Mouse (Mus musculus): ENCODE results near the gene Trem2. TPM values are rescaled to one million over a fixed set of nuclear protein-coding genes. Genes with fewer than 3 reads are reported as not detected.
"Not testable (repeated sequence)": the region's sequence is repeated elsewhere in the genome, so short reads cannot be mapped to it uniquely, and the experiment has no call there.

Gene Trem2
- polyA plus RNA-seq, 2 experiments from 2014 or later: not detected

DNA sequence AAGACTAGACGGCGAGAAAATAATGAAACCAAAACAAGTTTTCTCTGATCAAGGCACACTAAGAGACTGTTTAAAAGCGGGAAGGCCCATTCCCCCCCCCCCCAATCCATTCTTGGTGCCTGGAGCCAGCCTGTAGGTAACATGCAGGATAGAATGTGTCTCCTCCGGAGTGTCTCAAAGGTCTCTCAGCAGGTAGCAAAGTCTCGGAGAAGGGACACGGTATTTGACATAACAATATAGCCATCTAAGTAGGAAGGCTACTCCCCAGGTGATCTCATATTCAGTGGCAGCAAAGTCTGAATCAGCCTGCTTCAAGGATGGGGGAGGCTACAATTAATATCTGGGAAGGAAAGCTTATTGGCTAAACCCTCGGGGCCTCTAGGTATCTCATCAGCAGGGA, 6.8 kb downstream of the Trem2 start:
- ATAC-seq: not testable (repeated sequence)

DNA sequence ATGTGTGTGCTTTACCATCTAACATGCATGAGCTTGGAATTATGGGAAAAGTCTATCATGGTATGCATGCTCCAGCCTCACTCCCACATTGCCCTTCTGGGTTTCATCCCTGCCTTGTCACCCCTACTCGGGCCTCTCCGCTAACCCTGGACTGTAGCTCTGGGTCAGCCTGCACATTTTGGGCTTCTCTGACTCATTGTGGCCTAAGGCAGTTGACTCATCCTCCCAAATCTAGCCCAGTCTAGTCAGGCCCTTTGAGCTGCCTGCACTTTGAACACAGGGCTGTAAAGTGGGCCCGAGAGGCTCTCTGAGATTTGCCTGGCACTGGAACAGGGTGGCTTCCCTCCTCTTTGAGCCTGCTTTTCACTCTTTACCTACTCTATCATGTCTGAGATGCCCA, 9.6 kb downstream of the Trem2 start:
- no peak for ATAC-seq

DNA sequence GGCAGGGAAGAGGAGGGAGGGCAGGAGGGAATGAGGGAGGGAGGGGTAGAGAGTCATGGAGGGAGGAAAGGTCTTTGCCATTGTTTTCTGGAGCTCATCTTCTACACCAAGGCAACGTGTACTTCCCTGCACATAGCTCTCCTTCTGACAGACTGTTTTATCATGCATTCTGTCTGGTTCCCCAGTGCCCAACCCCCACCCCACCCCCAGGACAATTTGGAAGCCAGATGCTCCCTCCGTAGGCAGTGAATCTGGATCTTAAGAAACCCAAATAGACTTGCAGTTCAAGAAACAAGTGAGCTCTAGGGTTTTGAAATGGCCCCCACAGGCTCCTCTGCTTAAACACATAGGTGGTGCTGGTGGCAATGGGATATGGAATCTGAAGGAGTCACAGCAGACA, 11.7 kb downstream of the Trem2 start:
- ATAC-seq: no peak

DNA sequence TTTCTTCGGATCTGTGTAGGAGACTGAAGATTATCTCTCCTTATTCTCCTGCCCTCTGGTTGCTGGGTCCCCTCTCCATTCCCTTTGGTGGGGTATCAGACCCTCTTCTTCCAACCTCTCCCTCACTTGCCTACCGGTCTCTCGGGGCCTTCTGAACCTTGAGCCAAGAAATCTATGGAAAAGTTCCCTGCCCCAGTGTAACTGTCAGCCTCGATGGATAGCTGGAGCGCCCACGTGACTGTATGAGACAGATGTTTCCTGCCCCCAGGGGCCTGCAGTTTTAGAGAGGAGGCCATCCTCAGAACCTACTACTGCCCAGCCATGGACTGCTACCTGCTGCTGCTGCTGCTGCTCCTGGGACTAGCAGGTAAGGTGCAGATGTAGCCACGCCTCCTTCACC, 13.4 kb downstream of the Trem2 start, which contains the start of gene Treml1:
TSS of gene Treml1 (plus strand) at position 301 of the 400 bp plus-strand sequence.
- no peak for ATAC-seq

DNA sequence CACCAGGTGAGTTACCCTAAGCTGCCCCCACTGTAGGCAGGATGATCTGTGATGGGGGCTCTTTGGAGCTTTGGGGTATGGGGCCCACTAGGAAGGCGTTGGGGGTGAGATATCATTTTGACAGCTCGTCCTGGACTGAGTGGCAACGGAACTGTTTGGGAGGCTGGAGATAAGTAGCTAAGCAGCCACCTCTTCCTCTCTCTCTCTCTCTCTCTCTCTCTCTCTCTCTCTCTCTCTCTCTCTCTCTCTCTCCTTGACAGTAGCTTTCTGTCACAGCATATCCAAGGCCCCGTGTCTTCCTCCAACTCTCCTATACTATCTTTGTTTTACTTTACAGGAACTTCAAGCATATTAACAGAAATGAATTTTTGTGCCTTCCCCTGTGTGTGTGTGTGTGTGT, 14.3 kb downstream of the Trem2 start:
- no peak for ATAC-seq

DNA sequence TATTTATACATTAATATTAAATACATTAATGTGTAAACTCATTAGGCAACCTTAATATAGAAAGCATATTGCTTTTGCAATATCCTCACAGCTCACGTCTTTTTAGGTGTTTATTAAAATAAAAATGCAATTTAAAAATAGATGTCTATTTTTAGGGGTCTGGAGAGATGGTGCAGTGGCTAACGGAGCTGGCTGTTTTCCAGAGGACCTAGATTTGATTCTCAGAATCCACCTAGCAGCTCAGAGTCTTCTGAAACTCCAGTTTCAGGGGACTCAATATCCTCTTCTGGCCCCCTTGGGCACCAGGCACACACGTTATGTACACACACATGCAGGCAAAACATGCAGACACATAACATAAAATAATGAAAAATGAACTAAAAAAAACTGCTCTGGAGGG, 16.1 kb downstream of the Trem2 start:
- no peak for ATAC-seq

DNA sequence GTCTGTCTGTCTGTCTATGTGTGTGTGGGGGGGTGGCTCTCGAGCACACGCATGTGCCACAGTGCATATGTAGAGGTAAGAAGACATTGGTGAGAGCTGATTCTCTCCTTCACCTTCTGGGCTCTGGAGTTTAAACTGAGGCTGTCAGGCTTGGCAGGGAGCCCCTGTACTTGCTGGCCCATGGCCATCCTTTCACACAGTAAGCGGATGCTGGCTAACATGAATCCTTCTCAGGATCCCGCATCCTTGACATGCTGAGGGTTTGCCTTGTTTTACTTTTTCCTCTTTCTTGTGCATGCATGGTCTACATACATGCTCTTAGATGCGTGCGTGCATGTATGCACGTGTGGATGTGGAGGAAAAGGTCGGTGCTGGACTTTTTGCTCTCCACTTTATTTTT, 16.8 kb downstream of the Trem2 start:
- ATAC-seq: no peak

DNA sequence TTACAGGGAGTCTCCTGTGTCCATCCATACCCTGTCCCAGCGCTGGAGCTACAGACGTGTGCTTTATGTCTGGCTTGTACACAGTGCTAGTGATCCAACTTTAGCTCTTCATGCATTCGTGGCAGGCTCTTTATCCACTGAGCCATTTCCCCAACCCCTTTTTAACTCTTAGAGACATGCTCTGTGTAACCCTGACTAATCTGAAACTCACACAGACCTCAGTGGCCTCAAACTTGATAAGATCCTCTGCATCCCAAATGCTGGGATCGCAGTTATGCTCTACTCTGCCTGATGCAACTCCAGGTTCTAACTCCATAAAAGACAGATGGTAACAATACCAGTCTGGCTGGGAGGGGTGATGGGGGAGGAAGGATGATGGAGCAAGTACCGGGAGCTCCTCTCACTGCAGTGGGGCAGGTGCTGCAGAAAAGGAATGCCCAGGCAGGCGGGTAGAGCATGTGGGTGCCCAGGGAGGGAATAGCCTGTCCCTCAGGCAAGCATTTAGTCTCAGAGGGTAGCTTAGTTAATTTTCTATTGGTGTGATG, 17.3 kb downstream of the Trem2 start:
- ATAC-seq: no peak

DNA sequence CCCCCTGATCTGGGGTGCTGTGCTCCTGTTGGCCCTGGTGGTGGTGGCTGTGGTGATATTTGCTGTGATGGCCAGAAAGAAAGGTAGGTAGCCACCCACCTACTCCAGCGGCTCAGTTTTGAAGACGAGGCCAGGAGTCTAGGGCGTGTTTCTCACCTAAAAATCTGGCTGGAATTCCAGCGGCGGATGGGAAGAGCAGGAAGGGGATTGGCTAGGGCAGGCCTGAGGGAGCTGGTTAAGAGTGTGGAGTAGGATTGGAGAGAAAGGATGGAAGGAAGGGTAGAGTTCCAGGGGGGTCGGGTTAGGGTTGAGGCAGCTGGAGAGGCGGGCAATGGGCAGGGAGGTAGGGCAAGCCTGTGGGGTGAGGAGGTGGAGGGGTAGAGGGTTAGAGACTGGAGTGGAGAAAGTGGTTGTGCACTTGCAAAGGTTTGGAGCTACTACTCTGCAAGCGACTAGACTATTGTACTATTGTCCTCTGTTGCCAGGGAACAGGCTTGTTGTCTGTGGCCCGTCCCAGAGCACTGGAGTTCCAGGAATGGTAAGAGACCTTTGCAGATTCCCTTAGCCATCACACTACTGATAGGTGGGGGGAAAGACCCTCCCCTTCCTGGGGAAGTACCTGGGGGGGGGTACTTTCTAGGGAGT, 19.4 kb downstream of the Trem2 start:
- ATAC-seq: no peak

DNA sequence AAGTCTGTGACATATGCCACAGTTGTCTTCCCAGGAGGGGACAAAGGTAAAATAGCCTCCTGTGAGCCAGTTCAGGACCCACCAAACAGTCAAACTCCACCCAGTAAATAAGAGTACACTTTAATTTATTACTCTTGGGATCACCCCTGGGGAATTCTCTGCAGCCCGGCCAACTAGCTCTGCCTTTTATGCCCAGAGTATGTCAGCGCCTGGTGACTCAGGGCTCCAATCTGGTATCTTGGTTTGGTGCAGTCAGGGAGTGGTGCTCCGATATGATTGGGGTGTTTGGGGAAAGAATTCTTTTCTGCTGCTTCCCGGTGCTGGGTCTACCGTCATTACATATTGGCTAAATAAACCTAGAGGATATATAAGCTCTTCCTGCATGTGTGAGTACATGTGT, 20.6 kb downstream of the Trem2 start:
- no peak for ATAC-seq

DNA sequence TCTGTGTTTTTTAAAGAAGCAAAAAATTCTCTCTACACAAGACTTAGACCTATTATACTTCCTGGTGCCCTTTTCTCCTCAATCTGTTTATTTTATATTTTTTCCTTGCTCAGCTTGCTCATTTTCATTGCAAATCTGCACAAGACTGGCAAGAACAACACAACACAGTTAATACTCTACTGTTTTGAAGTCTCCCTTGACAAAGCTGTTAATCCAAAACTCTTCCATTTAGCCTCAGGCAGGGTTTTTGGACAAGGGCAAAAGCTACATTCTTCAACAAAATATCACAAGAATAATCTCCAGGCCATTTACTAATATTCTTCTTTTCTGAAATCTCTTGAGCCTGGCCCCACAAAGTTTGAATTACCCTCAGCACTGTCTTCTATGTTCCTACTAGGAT, 25.4 kb downstream of the Trem2 start:
- no peak for ATAC-seq

DNA sequence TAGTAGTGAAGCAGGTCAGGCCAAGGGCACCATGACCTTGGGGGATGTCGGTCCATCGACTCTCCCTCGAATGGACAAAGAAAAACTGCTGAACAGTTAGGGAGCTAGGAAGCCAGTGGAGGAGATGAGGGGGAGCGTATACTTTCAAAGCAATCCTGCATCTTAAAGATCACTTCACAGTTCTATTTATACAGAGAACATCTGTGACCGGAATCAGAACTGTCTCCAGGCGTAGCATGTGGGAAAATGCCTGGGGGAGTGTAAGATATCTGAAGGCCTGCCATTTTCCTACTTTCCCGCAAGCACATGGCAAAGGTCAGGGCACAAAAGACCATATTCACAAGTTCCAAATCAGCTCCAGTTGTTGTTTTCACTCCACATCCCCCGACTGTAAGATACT, 26.8 kb downstream of the Trem2 start:
- no peak for ATAC-seq

DNA sequence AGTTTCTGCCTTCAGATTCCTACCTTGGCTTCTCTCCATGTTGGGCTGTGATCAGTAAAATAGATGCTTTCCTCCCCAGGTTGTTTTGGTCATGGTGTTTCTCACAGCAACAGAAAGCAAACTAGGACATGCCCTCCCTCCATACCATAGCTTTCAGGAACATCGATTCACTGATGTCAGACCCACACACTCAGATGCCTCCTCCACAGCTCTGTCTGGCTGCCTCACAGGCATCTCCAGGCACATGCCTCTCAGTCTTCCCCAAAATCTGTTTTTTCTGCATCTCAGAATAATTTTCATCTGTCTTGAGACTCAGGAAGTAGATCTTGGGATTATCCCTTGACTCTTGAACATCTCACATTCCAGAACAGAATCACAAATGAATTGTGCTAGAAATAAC, 29.9 kb downstream of the Trem2 start:
- ATAC-seq: no peak

DNA sequence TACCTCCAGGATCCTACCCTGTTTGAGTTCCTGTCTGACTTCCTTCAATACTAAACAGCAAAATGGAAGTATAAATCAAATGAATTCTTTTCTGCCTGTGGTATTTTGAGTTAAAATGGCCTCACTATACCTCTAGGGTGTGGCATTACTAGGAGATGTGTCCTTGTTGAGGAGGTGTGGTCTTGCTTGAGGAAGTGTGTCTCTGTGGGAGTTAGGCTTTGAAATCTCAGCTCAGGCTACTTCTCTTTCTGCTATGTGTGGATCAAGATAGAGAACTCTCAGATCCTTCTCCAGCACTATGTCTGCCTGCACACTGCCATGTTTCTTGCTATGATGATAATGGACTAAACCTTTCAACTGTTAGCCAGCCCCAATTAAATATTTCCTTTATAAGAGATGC, 32.8 kb downstream of the Trem2 start:
- no peak for ATAC-seq

DNA sequence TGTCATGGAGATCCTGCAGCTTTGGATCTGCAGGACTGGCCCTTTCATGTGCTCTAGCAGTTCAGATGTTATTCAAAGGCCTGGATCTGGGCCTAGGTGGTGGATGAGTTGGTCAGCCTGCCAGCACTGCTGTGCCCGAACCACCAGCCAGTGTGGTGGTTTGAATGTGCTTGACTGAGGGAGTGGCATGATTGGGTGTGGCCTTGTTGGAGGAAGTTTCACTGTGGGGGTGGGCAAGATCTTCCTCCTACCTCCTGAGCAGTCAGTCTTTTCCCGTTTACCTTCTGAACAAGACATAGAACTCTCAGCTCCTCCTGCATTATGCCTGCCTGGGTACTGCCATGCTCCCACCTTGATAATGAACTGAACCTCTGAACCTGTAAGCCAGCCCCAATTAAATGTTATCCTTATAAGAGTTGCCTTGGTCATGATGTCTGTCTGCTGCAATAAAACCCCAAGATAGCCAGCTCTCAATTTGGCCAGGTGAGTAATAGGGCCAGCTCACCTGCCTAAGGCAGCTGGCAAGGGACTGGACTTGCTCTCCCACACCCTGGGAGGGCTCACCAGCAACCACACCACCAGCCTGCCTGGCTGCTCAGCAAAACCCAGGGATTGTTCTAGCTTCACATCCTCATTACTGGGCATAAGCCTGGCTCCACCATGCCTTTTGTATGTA, 39.7 kb downstream of the Trem2 start:
- ATAC-seq: no peak

DNA sequence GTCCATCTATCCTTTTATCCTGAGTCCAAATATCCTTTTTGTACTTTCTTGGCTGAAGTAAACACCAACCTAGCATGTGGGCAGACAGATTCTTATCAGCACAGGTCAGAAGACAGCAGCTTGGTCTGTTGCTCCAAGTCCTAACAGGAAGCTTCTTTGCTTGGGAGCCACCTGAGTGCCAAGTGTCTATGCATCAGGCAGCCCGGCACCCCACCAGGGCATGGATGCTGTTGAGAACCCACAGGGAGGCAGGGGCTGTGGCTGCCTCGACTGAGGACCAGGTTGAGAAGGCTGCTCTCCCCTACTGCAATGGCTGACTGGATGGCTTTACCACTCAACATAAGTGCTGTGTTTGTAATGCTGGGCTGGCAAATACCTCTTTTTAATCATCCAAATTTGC, 42.5 kb downstream of the Trem2 start:
- no peak for ATAC-seq

DNA sequence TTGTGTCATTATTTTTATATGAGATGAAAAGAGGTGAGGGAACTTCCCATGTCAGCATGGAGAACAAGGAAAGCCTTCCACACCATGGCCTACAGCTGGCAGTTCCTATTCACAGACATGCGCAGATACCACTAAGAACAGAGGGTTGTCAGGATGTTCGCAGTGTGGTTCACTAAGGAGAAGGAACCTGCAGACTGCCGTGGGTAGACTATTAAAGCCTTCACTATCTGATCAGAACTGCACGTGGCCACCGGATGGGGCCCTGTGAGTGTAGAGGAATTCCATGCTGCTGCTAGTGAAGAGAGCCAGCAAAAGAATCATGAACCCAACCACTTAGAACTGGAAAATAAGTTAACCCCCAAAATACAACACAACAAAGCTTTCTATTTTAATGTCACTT, 43.2 kb downstream of the Trem2 start:
- ATAC-seq: no peak

DNA sequence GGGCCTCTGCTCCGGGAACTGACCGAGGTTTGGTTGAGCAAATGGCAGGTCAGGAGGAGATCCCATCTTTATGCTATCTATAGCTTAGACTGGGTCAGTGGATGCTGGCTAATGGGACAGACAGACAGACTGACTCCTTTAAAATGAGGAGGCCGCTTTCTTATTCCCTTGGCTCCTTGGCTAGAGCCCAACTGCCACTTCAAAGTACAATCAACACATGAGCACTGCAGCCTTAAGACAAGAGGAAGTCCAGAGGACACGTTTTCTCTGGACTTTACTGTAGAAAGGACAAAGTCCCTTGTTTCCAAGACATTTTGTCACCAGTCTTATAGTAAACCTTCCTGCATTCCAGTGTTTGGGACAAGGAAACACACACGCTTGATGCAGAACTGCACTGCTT, 45.2 kb downstream of the Trem2 start:
- no peak for ATAC-seq

DNA sequence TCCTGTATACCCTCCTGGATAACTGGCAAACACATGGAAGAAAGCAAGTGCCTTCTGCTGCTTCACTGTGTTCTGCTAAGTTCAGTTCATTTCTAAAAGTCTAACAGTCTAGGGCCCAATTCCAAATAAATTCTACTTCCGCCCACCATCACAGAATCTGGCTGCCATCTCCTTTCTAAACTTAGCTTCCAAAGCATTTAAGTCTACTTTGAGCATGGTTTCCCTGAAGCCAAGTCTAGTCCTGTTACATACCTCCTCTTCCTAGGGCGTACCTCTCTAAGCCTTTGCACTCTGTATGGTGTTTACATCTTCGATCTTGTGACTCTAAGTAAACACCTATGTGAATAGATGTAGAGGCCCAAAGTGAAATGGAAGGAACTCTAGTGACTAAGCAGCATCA, 46.4 kb downstream of the Trem2 start:
- ATAC-seq: no peak

DNA sequence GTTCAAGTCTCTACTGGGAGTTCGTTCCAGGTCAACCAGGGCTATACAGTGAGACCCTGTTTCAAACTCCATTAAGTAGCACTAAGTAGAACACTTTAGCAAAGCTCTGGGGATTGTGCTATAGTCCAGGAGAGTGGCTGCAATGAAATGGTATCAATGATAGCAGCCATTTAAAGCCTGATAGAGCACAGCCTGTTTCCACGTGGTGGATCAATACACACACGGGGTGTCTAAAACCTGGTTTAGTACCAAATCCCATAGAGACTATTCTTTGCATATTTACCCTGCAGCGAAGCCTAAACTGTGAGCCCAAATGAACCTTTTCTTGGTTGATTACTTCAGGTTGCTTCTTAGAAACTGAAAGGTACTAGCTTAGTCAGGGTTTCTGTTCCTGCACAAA, 55.5 kb downstream of the Trem2 start:
- ATAC-seq: no peak

DNA sequence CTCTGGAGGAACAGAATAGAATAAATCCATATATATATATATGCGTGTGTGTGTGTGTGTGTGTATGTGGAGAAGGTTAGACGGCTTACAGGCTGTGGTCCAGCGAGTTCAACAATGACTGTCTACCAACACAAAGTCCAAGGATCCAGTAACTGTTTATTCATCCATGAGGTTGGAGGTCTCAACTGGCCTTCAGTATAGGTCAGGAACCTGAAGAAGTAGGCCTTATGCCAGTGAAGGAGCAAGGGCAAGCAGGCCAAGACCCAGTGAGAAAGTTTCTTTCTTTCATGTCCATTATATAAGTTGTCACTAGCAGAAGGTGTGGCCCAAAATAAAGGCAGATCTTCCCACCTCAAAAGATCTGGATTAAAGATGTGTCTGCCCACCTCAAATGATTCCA, 56.5 kb downstream of the Trem2 start:
- ATAC-seq: no peak
